Mouse (Mus musculus) embryonic fibroblast, embryonic 13.5 days (primary cell): ENCODE data around the gene Kmt5a.

Experiments
- CTCF ChIP-seq: IDR thresholded peaks from 2 replicates; pipeline ENCODE4 v1.5.1; 2011; ENCODE audit warnings: mild to moderate bottlenecking, control low read depth, low read length, moderate library complexity, borderline replicate concordance; ENCODE audit not compliant: insufficient read depth
- POLR2A ChIP-seq: IDR thresholded peaks from 2 replicates; pipeline ENCODE4 v1.6.1; 2011; ENCODE audit warnings: low read depth, mild to moderate bottlenecking, control low read depth, low read length, moderate library complexity

GRCm38 (mm10) chr5:124393726-124394125, 46.0 kb upstream of the Kmt5a start:
- TF ChIP-seq CTCF (no peak), POLR2A (no peak)
